Mouse (Mus musculus): ENCODE results near the gene Dcaf12. TPM values are rescaled to one million over a fixed set of nuclear protein-coding genes. Genes with fewer than 3 reads are reported as not detected.

Dcaf12 gene
- polyA plus RNA-seq, 1 experiment from 2014 or later: 78.3 TPM

- H3K4me1 ChIP-seq (replicated peaks): peaks cover 12% of the 10 kb centered on the region
Observed at GRCm38 (mm10) chr4:41268133-41268532, 46.6 kb downstream of the Dcaf12 start.

DNA sequence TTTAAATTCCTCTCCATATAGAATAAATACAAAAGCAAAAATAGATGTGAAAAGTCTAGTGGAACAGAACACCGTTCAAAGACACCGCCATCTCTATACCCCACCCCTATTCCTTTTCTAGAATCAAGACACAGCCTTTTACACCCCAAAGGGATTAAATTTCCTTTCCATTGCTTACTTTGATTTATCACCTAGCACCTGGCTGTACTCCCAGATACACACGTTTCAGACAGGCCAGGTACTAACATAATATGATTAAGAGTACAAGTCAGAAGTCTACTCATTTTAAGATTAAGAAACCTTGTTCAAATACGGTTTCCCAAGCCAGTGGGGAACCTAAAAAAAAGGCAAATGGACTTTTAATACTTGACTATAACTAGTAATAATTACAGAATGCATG, 48.3 kb downstream of the Dcaf12 start:
- 78% methylated on average over 4 of the region's 4 CpGs for WGBS
- H3K27me3 ChIP-seq: no peaks in the 10 kb centered on the region
- H3K4me3 ChIP-seq: no peak overlapping the region
- no peaks in the 10 kb centered on the region for H3K9me3 ChIP-seq
- H3K4me1 ChIP-seq (replicated peaks): no peaks in the 10 kb centered on the region
- no peak for ATAC-seq (ENCODE audit: low read depth)
- H3K9ac ChIP-seq: no peak overlapping the region
- H3K4me2 ChIP-seq: no peak overlapping the region
- H3K27ac ChIP-seq (replicated peaks): no peak overlapping the region
- peaks cover 48% of the 10 kb centered on the region for H3K36me3 ChIP-seq

More at GRCm38 (mm10) chr4:41268133-41268532, 46.6 kb downstream of the Dcaf12 start:
- no peak overlapping the region for H3K9ac ChIP-seq
- peaks cover 34% of the 10 kb centered on the region for H3K36me3 ChIP-seq
- H3K27ac ChIP-seq (replicated peaks): no peak overlapping the region
- H3K4me3 ChIP-seq: no peak overlapping the region
- no peak for ATAC-seq (ENCODE audit: low read depth)
- no peaks in the 10 kb centered on the region for H3K9me3 ChIP-seq
- H3K4me2 ChIP-seq: no peak overlapping the region
- no peaks in the 10 kb centered on the region for H3K27me3 ChIP-seq

- no peak overlapping the region for H3K4me2 ChIP-seq
- H3K4me3 ChIP-seq: no peak overlapping the region
- H3K36me3 ChIP-seq: peaks cover 21% of the 10 kb centered on the region
- no peaks in the 10 kb centered on the region for H3K27me3 ChIP-seq
- H3K27ac ChIP-seq (replicated peaks): no peak overlapping the region
- H3K4me1 ChIP-seq (replicated peaks): no peaks in the 10 kb centered on the region; the same call in 1 of the 2 replicates
- no peaks in the 10 kb centered on the region for H3K9me3 ChIP-seq
- no peak overlapping the region for H3K9ac ChIP-seq
- ATAC-seq (ENCODE audit: low read depth): no peak
Observed at GRCm38 (mm10) chr4:41260691-41261090, 54.0 kb downstream of the Dcaf12 start.

GRCm38 (mm10) chr4:41259019-41259418, 55.7 kb downstream of the Dcaf12 start:
- no peak for ATAC-seq (ENCODE audit: low read depth)
- no peak overlapping the region for H3K4me3 ChIP-seq
- H3K4me1 ChIP-seq (replicated peaks): no peaks in the 10 kb centered on the region; the same call in 1 of the 2 replicates
- no peak overlapping the region for H3K9ac ChIP-seq
- H3K27ac ChIP-seq (replicated peaks): no peak overlapping the region
- no peak overlapping the region for H3K4me2 ChIP-seq
- WGBS: 89% methylated on average over 4 of the region's 4 CpGs
- H3K27me3 ChIP-seq: no peaks in the 10 kb centered on the region
- H3K36me3 ChIP-seq: peaks cover 19% of the 10 kb centered on the region
- no peaks in the 10 kb centered on the region for H3K9me3 ChIP-seq

- Histone ChIP-seq H3K9ac (no peak overlapping the region), H3K4me3 (no peak overlapping the region), H3K4me1 (replicated peaks) (no peaks in the 10 kb centered on the region; the same call in 1 of the 2 replicates), H3K27ac (replicated peaks) (no peak overlapping the region), H3K36me3 (peaks cover 14% of the 10 kb centered on the region), H3K27me3 (no peaks in the 10 kb centered on the region), H3K9me3 (no peaks in the 10 kb centered on the region), H3K4me2 (no peak overlapping the region)
- no peak for ATAC-seq (ENCODE audit: low read depth)
- 96% methylated on average over 1 of the region's 1 CpGs for whole genome bisulfite sequencing
Observed at GRCm38 (mm10) chr4:41257752-41258151, 56.9 kb downstream of the Dcaf12 start.

DNA sequence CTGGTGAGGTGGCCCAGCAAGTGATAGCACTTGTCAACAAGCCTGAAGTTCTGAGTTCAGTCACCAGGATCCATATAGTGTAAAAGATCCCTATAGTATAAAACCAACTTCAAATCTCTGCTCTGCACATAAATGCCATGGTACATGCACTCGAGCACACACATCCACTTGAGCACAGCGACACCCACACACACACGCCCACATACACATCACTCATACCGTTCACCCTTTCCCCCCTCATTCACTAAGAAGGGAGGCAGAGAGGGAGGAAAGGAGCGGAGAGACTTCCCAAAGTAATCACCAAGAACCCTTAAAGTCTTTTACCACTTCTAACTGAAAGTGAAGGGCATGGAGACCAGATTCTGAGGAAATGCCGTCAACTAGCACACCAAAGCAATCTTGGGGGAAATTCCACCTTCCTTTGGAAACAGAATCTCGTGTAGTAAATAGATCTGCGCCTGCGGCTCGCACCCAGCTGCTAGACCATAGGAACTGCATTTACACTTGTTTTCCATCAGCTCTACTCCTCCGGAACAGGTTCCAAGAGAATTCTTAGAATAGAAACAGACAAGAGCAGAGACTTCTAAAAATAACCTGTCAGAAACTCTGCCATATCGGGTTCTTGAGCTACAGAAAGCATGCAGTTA, 59.0 kb downstream of the Dcaf12 start:
- WGBS: 92% methylated on average over 12 of the region's 12 CpGs
- ATAC-seq (ENCODE audit: low read depth): no peak
- Histone ChIP-seq H3K4me2 (no peak overlapping the region), H3K9ac (no peak overlapping the region), H3K27ac (replicated peaks) (no peak overlapping the region), H3K9me3 (no peaks in the 10 kb centered on the region), H3K36me3 (peaks cover 7% of the 10 kb centered on the region), H3K4me1 (replicated peaks) (no peaks in the 10 kb centered on the region; the same call in 1 of the 2 replicates), H3K4me3 (no peak overlapping the region), H3K27me3 (no peaks in the 10 kb centered on the region)

GRCm38 (mm10) chr4:41253756-41254155, 60.9 kb downstream of the Dcaf12 start:
- Histone ChIP-seq H3K9me3 (no peaks in the 10 kb centered on the region), H3K36me3 (peaks cover 21% of the 10 kb centered on the region), H3K9ac (no peak overlapping the region), H3K27me3 (no peaks in the 10 kb centered on the region), H3K4me1 (replicated peaks) (no peaks in the 10 kb centered on the region; the same call in 1 of the 2 replicates), H3K27ac (replicated peaks) (no peak overlapping the region), H3K4me3 (no peak overlapping the region), H3K4me2 (no peak overlapping the region)
- ATAC-seq (ENCODE audit: low read depth): no peak
- 93% methylated on average over 2 of the region's 2 CpGs for WGBS

DNA sequence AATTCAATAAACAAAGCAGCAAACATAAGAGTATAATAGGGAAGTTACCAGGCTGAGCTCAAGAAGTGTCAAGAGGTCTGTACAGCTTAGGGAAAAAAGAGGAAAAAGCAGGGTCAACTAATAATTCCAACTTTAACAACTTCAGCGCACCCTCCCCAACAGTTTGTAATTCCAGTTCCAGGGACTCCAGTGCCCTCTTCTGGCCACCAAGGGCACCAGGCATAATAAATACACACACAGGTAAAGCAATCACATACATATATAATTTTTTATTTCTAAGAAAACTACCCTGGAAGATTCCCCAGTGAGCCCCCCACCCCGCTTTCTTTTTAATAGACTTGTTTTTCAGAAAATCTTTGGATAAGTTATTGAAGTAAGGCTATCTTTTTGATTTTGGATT, 69.3 kb downstream of the Dcaf12 start:
- no peak for ATAC-seq (ENCODE audit: low read depth)
- no peaks in the 10 kb centered on the region for H3K27me3 ChIP-seq
- no peak overlapping the region for H3K27ac ChIP-seq (replicated peaks)
- H3K4me2 ChIP-seq: no peak overlapping the region
- 96% methylated on average over 2 of the region's 2 CpGs for WGBS
- no peak overlapping the region for H3K9ac ChIP-seq
- no peaks in the 10 kb centered on the region for H3K9me3 ChIP-seq
- no peak overlapping the region for H3K4me3 ChIP-seq
- H3K4me1 ChIP-seq (replicated peaks): no peaks in the 10 kb centered on the region
- H3K36me3 ChIP-seq: peaks cover 45% of the 10 kb centered on the region

Other genes starting within 250 kb of the Dcaf12 start
- 0.20 and 0.59 TPM in 2 replicates for gene Aqp3, start 216.7 kb downstream of the Dcaf12 start, polyA plus RNA-seq (2015; fragmentation: Nextera tagmentation; extraction: Ambion mirVana)
- 30.0 and 32.6 TPM in 2 replicates for gene Nol6, start 190.4 kb downstream of the Dcaf12 start, polyA plus RNA-seq (2015; fragmentation: Nextera tagmentation; extraction: Ambion mirVana)
- gene Ube2r2, start 179.1 kb downstream of the Dcaf12 start, polyA plus RNA-seq (2015; fragmentation: Nextera tagmentation; extraction: Ambion mirVana): 70.0 and 79.9 TPM in 2 replicates
- 58.3 and 77.6 TPM in 2 replicates for gene Ubap2, start 39.7 kb downstream of the Dcaf12 start, polyA plus RNA-seq (2015; fragmentation: Nextera tagmentation; extraction: Ambion mirVana)
- gene Ubap1, start 34.1 kb upstream of the Dcaf12 start, polyA plus RNA-seq (2015; fragmentation: Nextera tagmentation; extraction: Ambion mirVana): 72.6 and 85.5 TPM in 2 replicates
- gene Kif24, start 150.0 kb upstream of the Dcaf12 start, polyA plus RNA-seq (2015; fragmentation: Nextera tagmentation; extraction: Ambion mirVana): 2.3 and 2.8 TPM in 2 replicates
- 57.0 and 62.7 TPM in 2 replicates for gene Nudt2, start 150.3 kb upstream of the Dcaf12 start, polyA plus RNA-seq (2015; fragmentation: Nextera tagmentation; extraction: Ambion mirVana)
- gene AI464131, start 188.2 kb upstream of the Dcaf12 start, polyA plus RNA-seq (2015; fragmentation: Nextera tagmentation; extraction: Ambion mirVana): 5.7 and 6.5 TPM in 2 replicates
- 6.8 and 8.7 TPM in 2 replicates for gene 1110017D15Rik, start 202.4 kb upstream of the Dcaf12 start, polyA plus RNA-seq (2015; fragmentation: Nextera tagmentation; extraction: Ambion mirVana)